Mouse (Mus musculus): ENCODE results near the gene Olfr550. TPM values are rescaled to one million over a fixed set of nuclear protein-coding genes. Genes with fewer than 3 reads are reported as not detected.
"Not testable (repeated sequence)": the region's sequence is repeated elsewhere in the genome, so short reads cannot be mapped to it uniquely, and the experiment has no call there.

The Olfr550 gene
- total RNA-seq, 2 experiments from 2014 or later = 0.25 to 0.42 TPM

DNA sequence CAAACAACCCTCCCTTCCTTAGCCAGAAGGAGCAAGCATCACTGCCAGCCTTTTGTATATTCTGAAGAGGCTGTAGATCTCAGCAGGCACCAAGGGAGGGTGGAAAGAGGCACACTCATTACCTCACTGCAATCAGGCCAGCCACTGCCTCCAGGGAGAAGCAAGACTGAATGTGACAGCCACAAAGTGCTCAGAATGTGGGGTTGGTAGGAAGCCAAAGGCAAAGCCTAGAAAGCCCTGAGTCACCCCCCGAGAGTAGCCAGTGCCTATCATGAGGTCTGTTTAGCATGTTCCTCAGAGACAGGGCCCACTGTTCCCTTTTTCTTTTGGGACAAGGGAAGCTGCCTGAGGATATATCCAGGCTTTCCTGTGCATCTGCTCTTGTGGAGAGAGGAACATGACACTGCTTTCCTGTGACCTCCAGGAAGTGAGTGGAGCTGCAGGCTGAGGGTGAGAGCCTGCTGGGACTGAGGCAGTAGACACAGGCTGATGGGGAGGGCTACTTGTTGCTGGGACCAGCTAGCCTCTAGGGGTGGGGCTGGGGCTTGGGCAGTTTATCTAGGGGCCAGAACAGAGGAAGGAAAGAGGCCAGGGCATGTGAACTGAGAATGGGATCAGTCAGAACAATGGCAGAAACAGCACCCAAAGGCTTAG lies 26.3 kb downstream of the Olfr550 start, which contains the start of gene Olfr552:
Gene Olfr552 (plus strand): TSS at position 393 of the 654 bp plus-strand sequence.
- TF ChIP-seq CTCF (IDR thresholded peaks at IDR 0.05) = no peak
- Histone ChIP-seq H3K27ac (no peak within 1 kb of the TSS), H3K4me3 (no peak within 1 kb of the TSS)
- DNase-seq (ENCODE audit: extremely low spot score in 1 of 2, low spot score in 2 of 2) = no peak
- intact Hi-C loops (cut with DNase I) = no loop called here

DNA sequence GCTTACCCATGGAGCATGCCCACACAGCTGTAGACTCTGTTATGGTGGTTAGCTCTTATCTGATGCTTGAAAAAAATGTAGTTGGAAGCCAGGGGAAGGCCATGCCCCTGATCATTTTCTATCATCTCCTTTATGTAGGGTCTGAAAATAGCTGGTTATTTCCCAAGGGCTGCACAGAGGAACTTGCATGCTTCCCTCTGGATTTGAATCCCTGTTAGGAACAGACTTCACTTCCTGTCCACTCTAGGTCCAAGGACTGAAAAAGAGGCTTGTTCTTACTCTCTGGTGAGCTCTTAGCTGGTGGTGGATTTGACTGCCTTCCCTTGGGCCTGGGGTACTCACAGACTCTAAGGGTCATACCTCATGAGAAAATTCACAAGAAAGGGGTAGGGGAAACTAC lies 46.9 kb downstream of the Olfr550 start, which contains the start of gene Olfr553:
Gene Olfr553 (minus strand): TSS at position 101 of the 400 bp plus-strand sequence.
- no peak within 1 kb of the TSS for H3K4me3 ChIP-seq
- H3K27ac ChIP-seq = no peak within 1 kb of the TSS
- intact Hi-C loops (cut with DNase I) = no loop called here
- no peak for TF ChIP-seq CTCF (IDR thresholded peaks at IDR 0.05)
- DNase-seq (ENCODE audit: extremely low spot score in 1 of 2, low spot score in 2 of 2) = no peak

DNA sequence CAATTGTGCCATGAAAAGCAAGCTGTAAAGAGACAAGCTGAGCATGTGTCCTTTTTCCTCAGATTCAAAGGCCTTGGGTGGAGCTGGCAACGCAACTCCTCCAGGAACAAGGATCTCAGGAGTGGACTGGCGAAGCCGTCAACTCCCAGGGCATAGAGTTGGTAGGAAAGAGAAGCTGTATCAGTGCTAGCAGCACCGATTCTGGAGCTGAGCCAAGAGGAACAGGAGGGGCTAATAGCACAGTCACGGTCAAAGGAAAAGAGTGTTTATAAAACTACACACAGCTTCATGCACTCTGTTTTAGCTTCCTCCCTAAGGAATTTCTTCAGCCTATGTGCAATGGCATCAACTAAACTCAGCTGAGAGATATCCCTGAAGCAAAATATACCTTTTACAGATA lies 48.4 kb downstream of the Olfr550 start:
- no peak for DNase-seq (ENCODE audit: extremely low spot score in 1 of 2, low spot score in 2 of 2)
- no peak for TF ChIP-seq CTCF (IDR thresholded peaks at IDR 0.05)
- intact Hi-C loops (cut with DNase I) = no loop called here
- H3K4me3 ChIP-seq = no peak overlapping the region
- no peak overlapping the region for H3K27ac ChIP-seq

DNA sequence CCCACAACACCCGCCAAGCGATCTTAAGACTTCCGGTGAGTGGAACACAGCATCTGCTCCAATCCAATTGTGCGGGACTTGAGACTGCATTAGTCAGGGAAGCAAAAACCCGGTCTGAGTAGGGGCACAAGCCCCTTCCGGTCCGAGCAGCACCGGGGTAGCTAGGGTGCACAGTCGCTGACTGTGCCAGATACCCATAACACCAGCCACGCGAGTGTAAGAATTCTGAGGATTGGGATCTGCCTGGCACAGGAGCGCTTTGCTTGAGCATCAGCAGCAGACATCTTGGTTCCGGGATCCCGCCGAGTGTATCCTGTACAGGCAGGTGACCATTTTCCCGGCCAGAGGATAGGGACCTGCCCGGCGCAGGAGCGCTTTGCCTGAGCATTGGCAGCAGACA lies 49.1 kb downstream of the Olfr550 start:
- intact Hi-C loops (cut with DNase I); H3K4me3 ChIP-seq; DNase-seq (ENCODE audit: extremely low spot score in 1 of 2, low spot score in 2 of 2); H3K27ac ChIP-seq: not testable (repeated sequence)

Other genes starting within 250 kb of the Olfr550 start
- 10 to 100 TPM; 10.4 to 12.3 TPM for gene Rrm1, start 129.7 kb upstream of the Olfr550 start, total RNA-seq (2021)
- gene Olfr543, start 89.8 kb upstream of the Olfr550 start, total RNA-seq (2021) = not detected
- not detected for gene Olfr544, start 83.1 kb upstream of the Olfr550 start, total RNA-seq (2021)
- not detected for gene Olfr545, start 71.9 kb upstream of the Olfr550 start, total RNA-seq (2021)
- not detected for gene Olfr547, start 36.7 kb upstream of the Olfr550 start, total RNA-seq (2021)
- not detected for gene Olfr548-ps1, start 30.5 kb upstream of the Olfr550 start, total RNA-seq (2021)
- gene Olfr549, start 21.6 kb upstream of the Olfr550 start, total RNA-seq (2021) = not detected
- 1 to 10 TPM; 2.7 to 4.0 TPM for gene Trim21, start 6.0 kb upstream of the Olfr550 start, total RNA-seq (2021)
- gene Olfr551, start 20.4 kb downstream of the Olfr550 start, total RNA-seq (2021) = not detected
- under 1 TPM in 1 of 2 experiments, not detected in 1; 0.07 TPM for gene Olfr552, start 26.3 kb downstream of the Olfr550 start, total RNA-seq (2021)
- not detected for gene Olfr553, start 46.8 kb downstream of the Olfr550 start, total RNA-seq (2021)
- gene Olfr554, start 67.0 kb downstream of the Olfr550 start, total RNA-seq (2021) = not detected
- not detected for gene Olfr555, start 87.4 kb downstream of the Olfr550 start, total RNA-seq (2021)
- gene Olfr556, start 93.5 kb downstream of the Olfr550 start, total RNA-seq (2021) = not detected
- gene Trim68, start 115.9 kb downstream of the Olfr550 start, total RNA-seq (2021) = 1 to 10 TPM; 4.9 to 6.2 TPM
- under 1 TPM in 1 of 2 experiments, not detected in 1; 0.21 TPM for gene Olfr557, start 124.5 kb downstream of the Olfr550 start, total RNA-seq (2021)
- gene Olfr558, start 130.8 kb downstream of the Olfr550 start, total RNA-seq (2021) = under 1 TPM; 0.21 to 0.25 TPM
- not detected for gene Olfr33, start 147.6 kb downstream of the Olfr550 start, total RNA-seq (2021)
- gene Olfr559, start 156.0 kb downstream of the Olfr550 start, total RNA-seq (2021) = not detected
- gene Olfr560, start 187.9 kb downstream of the Olfr550 start, total RNA-seq (2021) = under 1 TPM in 1 of 2 experiments, not detected in 1; 0.16 TPM
- gene Olfr78, start 188.0 kb downstream of the Olfr550 start, total RNA-seq (2021) = 1 to 10 TPM in 1 of 2 experiments, under 1 TPM in 1; 0.88 to 1.0 TPM
- not detected for gene Olfr561, start 199.8 kb downstream of the Olfr550 start, total RNA-seq (2021)
- not detected for gene Olfr564, start 232.0 kb downstream of the Olfr550 start, total RNA-seq (2021)